Mouse (Mus musculus): ENCODE data around the gene Irak1. TPM values are rescaled to one million over a fixed set of nuclear protein-coding genes. Genes with fewer than 3 reads are reported as not detected.
A peak's percentile ranks its signal among the peaks of the same experiment; 100 is the strongest.

Gene Irak1
- 21.6 and 22.7 TPM in 2 replicates for polyA plus RNA-seq (2015; fragmentation: Nextera tagmentation; extraction: Ambion mirVana)

- Histone ChIP-seq H3K9me3 (ENCODE audit: control insufficient read depth) (no peaks in the 10 kb centered on the region), H3K27ac (ENCODE audit: low read depth, low read length) (peak within 1 kb of the TSS; percentile 83), H3K4me3 (ENCODE audit: low read depth, low read length) (peak within 1 kb of the TSS; percentile 54), H3K4me2 (replicated peaks; ENCODE audit: low read depth) (peak within 1 kb of the TSS; percentile 66), H3K27me3 (replicated peaks; ENCODE audit: control insufficient read depth, insufficient read depth, low read length) (no peaks in the 10 kb centered on the region), H3K36me3 (ENCODE audit: control insufficient read depth, insufficient read depth) (no peaks in the 10 kb centered on the region; the same call in 1 of the 2 replicates), H3K4me1 (replicated peaks; ENCODE audit: control insufficient read depth, insufficient read depth, low read length) (no peaks in the 10 kb centered on the region), H3K9ac (ENCODE audit: low read depth, low read length) (peak within 1 kb of the TSS; percentile 88)
- 31% methylated on average over 58 of the region's 72 CpGs for WGBS
- TF ChIP-seq CTCF (IDR thresholded peaks at IDR 0.05; ENCODE audit: low read depth) = peak; percentile 87
- peak; percentile 89 for ATAC-seq
Measured at GRCm38 (mm10) chrX:74023188-74024049, at the start of gene Irak1. Gene Irak1, minus strand, starts transcription at chrX:74023918.

GRCm38 (mm10) chrX:74070794-74071193, 47.1 kb upstream of the Irak1 start:
- no peak for TF ChIP-seq CTCF (IDR thresholded peaks at IDR 0.05; ENCODE audit: low read depth)
- H3K27me3 ChIP-seq (replicated peaks; ENCODE audit: control insufficient read depth, insufficient read depth, low read length) = no peaks in the 10 kb centered on the region
- H3K36me3 ChIP-seq (ENCODE audit: control insufficient read depth, insufficient read depth) = no peaks in the 10 kb centered on the region
- no peak for ATAC-seq
- H3K27ac ChIP-seq (ENCODE audit: low read depth, low read length) = no peak overlapping the region
- H3K9ac ChIP-seq (ENCODE audit: low read depth, low read length) = no peak overlapping the region
- H3K4me3 ChIP-seq (ENCODE audit: low read depth, low read length) = no peak overlapping the region
- H3K4me2 ChIP-seq (replicated peaks; ENCODE audit: low read depth) = no peak overlapping the region
- H3K9me3 ChIP-seq (ENCODE audit: control insufficient read depth) = no peaks in the 10 kb centered on the region
- no peaks in the 10 kb centered on the region for H3K4me1 ChIP-seq (replicated peaks; ENCODE audit: control insufficient read depth, insufficient read depth, low read length)

- no peak for TF ChIP-seq CTCF (IDR thresholded peaks at IDR 0.05; ENCODE audit: low read depth)
- Histone ChIP-seq H3K36me3 (ENCODE audit: control insufficient read depth, insufficient read depth) (no peaks in the 10 kb centered on the region), H3K4me3 (ENCODE audit: low read depth, low read length) (no peak overlapping the region), H3K4me2 (replicated peaks; ENCODE audit: low read depth) (no peak overlapping the region), H3K27me3 (replicated peaks; ENCODE audit: control insufficient read depth, insufficient read depth, low read length) (no peaks in the 10 kb centered on the region), H3K4me1 (replicated peaks; ENCODE audit: control insufficient read depth, insufficient read depth, low read length) (no peaks in the 10 kb centered on the region), H3K27ac (ENCODE audit: low read depth, low read length) (no peak overlapping the region), H3K9me3 (ENCODE audit: control insufficient read depth) (no peaks in the 10 kb centered on the region), H3K9ac (ENCODE audit: low read depth, low read length) (no peak overlapping the region)
- ATAC-seq = no peak
- 88% methylated on average over 9 of the region's 9 CpGs for WGBS
Measured at GRCm38 (mm10) chrX:74067891-74068290, 44.2 kb upstream of the Irak1 start.

- 36% methylated on average over 1 of the region's 1 CpGs for WGBS
- Histone ChIP-seq H3K4me3 (ENCODE audit: low read depth, low read length) (no peak overlapping the region), H3K4me1 (replicated peaks; ENCODE audit: control insufficient read depth, insufficient read depth, low read length) (no peaks in the 10 kb centered on the region), H3K9ac (ENCODE audit: low read depth, low read length) (no peak overlapping the region), H3K36me3 (ENCODE audit: control insufficient read depth, insufficient read depth) (no peaks in the 10 kb centered on the region), H3K27me3 (replicated peaks; ENCODE audit: control insufficient read depth, insufficient read depth, low read length) (no peaks in the 10 kb centered on the region), H3K9me3 (ENCODE audit: control insufficient read depth) (no peaks in the 10 kb centered on the region), H3K4me2 (replicated peaks; ENCODE audit: low read depth) (no peak overlapping the region), H3K27ac (ENCODE audit: low read depth, low read length) (no peak overlapping the region)
- no peak for ATAC-seq
- no peak for TF ChIP-seq CTCF (IDR thresholded peaks at IDR 0.05; ENCODE audit: low read depth)
Measured at GRCm38 (mm10) chrX:74045107-74045506, 21.4 kb upstream of the Irak1 start.

GRCm38 (mm10) chrX:74037702-74038375, 14.1 kb upstream of the Irak1 start:
- no peak for ATAC-seq
- Histone ChIP-seq H3K4me2 (replicated peaks; ENCODE audit: low read depth) (no peak overlapping the region), H3K27ac (ENCODE audit: low read depth, low read length) (no peak overlapping the region), H3K27me3 (replicated peaks; ENCODE audit: control insufficient read depth, insufficient read depth, low read length) (no peaks in the 10 kb centered on the region), H3K9me3 (ENCODE audit: control insufficient read depth) (no peaks in the 10 kb centered on the region), H3K36me3 (ENCODE audit: control insufficient read depth, insufficient read depth) (no peaks in the 10 kb centered on the region), H3K4me1 (replicated peaks; ENCODE audit: control insufficient read depth, insufficient read depth, low read length) (no peaks in the 10 kb centered on the region), H3K4me3 (ENCODE audit: low read depth, low read length) (no peak overlapping the region), H3K9ac (ENCODE audit: low read depth, low read length) (no peak overlapping the region)
- TF ChIP-seq CTCF (IDR thresholded peaks at IDR 0.05; ENCODE audit: low read depth) = no peak
- WGBS = 71% methylated on average over 5 of the region's 5 CpGs

GRCm38 (mm10) chrX:74030000-74030399, 6.3 kb upstream of the Irak1 start:
- TF ChIP-seq CTCF (IDR thresholded peaks at IDR 0.05; ENCODE audit: low read depth) = no peak
- Histone ChIP-seq H3K9ac (ENCODE audit: low read depth, low read length) (no peak overlapping the region), H3K27ac (ENCODE audit: low read depth, low read length) (no peak overlapping the region), H3K4me1 (replicated peaks; ENCODE audit: control insufficient read depth, insufficient read depth, low read length) (no peaks in the 10 kb centered on the region), H3K9me3 (ENCODE audit: control insufficient read depth) (no peaks in the 10 kb centered on the region), H3K4me3 (ENCODE audit: low read depth, low read length) (no peak overlapping the region), H3K36me3 (ENCODE audit: control insufficient read depth, insufficient read depth) (no peaks in the 10 kb centered on the region), H3K4me2 (replicated peaks; ENCODE audit: low read depth) (no peak overlapping the region), H3K27me3 (replicated peaks; ENCODE audit: control insufficient read depth, insufficient read depth, low read length) (no peaks in the 10 kb centered on the region)
- WGBS = 47% methylated on average over 1 of the region's 1 CpGs
- peak; percentile 60 for ATAC-seq
